Mouse (Mus musculus) heart, adult 2 months (tissue): Measurements from ENCODE around the gene Rars.

Source experiments
- CTCF ChIP-seq: fragments of 200-600 bp; IDR thresholded peaks from 2 replicates; pipeline ENCODE4 v1.8.1; 2022; ENCODE audit warnings: antibody characterized with exemption, mild to moderate bottlenecking, moderate library complexity
- POLR2A ChIP-seq: fragments of 200-500 bp; IDR thresholded peaks from 2 replicates; pipeline ENCODE4 v1.6.1; 2011; ENCODE audit warnings: mild to moderate bottlenecking, low read depth, low read length, control low read depth; ENCODE audit not compliant: insufficient read depth

DNA sequence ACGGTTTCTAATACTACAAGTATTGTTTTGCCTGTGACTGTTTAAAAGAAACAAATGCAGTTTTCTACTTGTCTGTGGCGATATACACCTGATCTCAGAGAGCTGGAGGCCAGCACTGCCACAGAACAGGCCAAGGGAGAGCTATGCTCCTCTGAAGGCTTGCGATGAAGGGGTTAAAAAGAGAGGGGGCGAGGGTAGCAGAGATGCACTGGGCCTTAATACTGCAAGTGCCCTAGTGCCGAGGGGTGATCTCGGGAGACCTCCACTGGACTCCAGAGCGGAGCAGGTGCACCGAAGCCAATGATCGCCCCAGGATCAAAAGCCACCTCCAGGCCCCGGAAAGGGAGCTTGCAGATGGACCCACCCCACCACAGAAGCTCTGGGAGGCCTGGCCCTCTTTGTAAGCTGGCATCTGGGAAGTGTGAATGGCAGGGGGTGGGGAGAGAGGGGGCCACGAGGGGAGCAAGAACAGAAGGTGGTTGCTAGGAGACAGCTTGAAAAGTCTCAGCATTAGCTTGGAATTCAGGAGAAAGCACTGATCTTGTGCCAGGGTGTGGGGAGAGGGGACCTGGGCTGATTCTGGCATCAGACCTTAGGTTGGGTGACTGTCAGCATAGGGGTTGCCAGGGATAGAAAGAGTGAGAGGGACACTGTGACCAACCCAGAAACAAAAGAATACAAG lies 22.2 kb upstream of the Rars start:
- no peak for TF ChIP-seq CTCF
- TF ChIP-seq POLR2A, result no peak
